Comparison of ENCODE assay signal across 28 mouse cellular contexts in genomic region chr6:31293008-31293407, GRCm38 (mm10).
DNase-seq lines count a peak whose midpoint lies in the region; ATAC-seq and TF ChIP-seq lines count a peak whose summit lies in the region.
"Had no signal": no experiment of that assay in that cellular context is flagged by ENCODE, and none has a peak within 500 bp of the region (broad histone marks: within the 10 kb centered on the region; RNA-seq: fewer than 3 reads in every experiment).

No protein-coding gene starts in this region.

- DNase-seq in embryonic facial prominence, embryonic 11.5 days (ENCODE audit: low spot score) = peak; percentile 58
- no peak for DNase-seq in embryonic facial prominence, embryonic 10.5 days (ENCODE audit: low spot score)
- DNase-seq in left cerebral cortex, adult 2 months (ENCODE audit: extremely low spot score in 1 of 2, low spot score in 2 of 2) = peak in 1 of 2 experiments; percentile 38
- DNase-seq in left cerebral cortex, postnatal 36 days (ENCODE audit: low spot score in 2 of 2) = no peak
- DNase-seq in ES-CJ7 (ENCODE audit: low read depth, low spot score) = peak; percentile 35
- peak; percentile 21 for DNase-seq in embryo, embryonic 10.5 days (ENCODE audit: low spot score)
- DNase-seq in gastrocnemius, postnatal 14 days = no peak
- DNase-seq in neural tube, embryonic 10.5 days (ENCODE audit: extremely low spot score, low spot score) = no peak
- DNase-seq: adrenal gland, postnatal 36 days; cerebellum, adult 2 months; cerebellum, postnatal 25 days; heart, adult 18-20 months; heart, postnatal 4 days; kidney, postnatal 25 days; left cerebral cortex, postnatal 4 days; liver, embryonic 13.5 days; lung, adult 18-20 months; lung, postnatal 10 days; spleen, adult 18-20 months; thymus, postnatal 25 days had no signal

- no peak overlapping the region for H3K4me2 ChIP-seq in embryonic facial prominence, embryonic 11.5 days (ENCODE audit: low read depth, low read length)
- H3K4me2 ChIP-seq: heart, embryonic 11.5 days; hindbrain, embryonic 13.5 days; liver, embryonic 13.5 days; neural tube, embryonic 13.5 days had no signal

- no peak overlapping the region for H3K9ac ChIP-seq in embryonic facial prominence, embryonic 11.5 days (replicated peaks; ENCODE audit: low read length)
- H3K9ac ChIP-seq: hindbrain, embryonic 13.5 days; liver, embryonic 13.5 days; neural tube, embryonic 13.5 days had no signal

- H3K4me1 ChIP-seq in embryonic facial prominence, embryonic 11.5 days (ENCODE audit: control insufficient read depth, insufficient read depth, low read length) = peaks cover 3% of the 10 kb centered on the region; the same call in 1 of the 2 replicates
- peaks cover 12% of the 10 kb centered on the region for H3K4me1 ChIP-seq in embryonic facial prominence, embryonic 10.5 days
- H3K4me1 ChIP-seq: liver, embryonic 13.5 days had no signal

- no peaks in the 10 kb centered on the region for H3K36me3 ChIP-seq in embryonic facial prominence, embryonic 11.5 days (replicated peaks; ENCODE audit: control insufficient read depth, insufficient read depth, low read depth, low read length)
- H3K36me3 ChIP-seq in embryonic facial prominence, embryonic 10.5 days (replicated peaks) = no peaks in the 10 kb centered on the region
- H3K36me3 ChIP-seq: hindbrain, embryonic 13.5 days; liver, embryonic 13.5 days; neural tube, embryonic 13.5 days had no signal

- intact Hi-C loops in left cerebral cortex, adult 2 months (cut with DNase I) = no loop called here
- intact Hi-C loops in left cerebral cortex, postnatal 36 days (cut with DNase I) = no loop called here
- intact Hi-C loops in gastrocnemius, postnatal 14 days (cut with DNase I; ENCODE audit: low total_unique reads) = no loop called here

- H3K4me3 ChIP-seq in embryonic facial prominence, embryonic 11.5 days (ENCODE audit: low read depth, low read length) = no peak overlapping the region
- no peak overlapping the region for H3K4me3 ChIP-seq in embryonic facial prominence, embryonic 10.5 days
- H3K4me3 ChIP-seq in left cerebral cortex, adult 2 months = no peak overlapping the region
- H3K4me3 ChIP-seq: hindbrain, embryonic 13.5 days; layer of hippocampus, adult 2 months; liver, embryonic 13.5 days; neural tube, embryonic 13.5 days had no signal

- ATAC-seq in embryonic facial prominence, embryonic 11.5 days (replicated peaks; ENCODE audit: insufficient number of reproducible peaks, low FRiP score, low TSS enrichment, low read depth) = no peak
- ATAC-seq: forebrain, embryonic 14.5 days; intestine, embryonic 16.5 days; midbrain, embryonic 16.5 days; Patski had no signal

- no peaks in the 10 kb centered on the region for H3K9me3 ChIP-seq in embryonic facial prominence, embryonic 11.5 days (replicated peaks; ENCODE audit: control insufficient read depth, low read length)
- H3K9me3 ChIP-seq in embryonic facial prominence, embryonic 10.5 days = no peaks in the 10 kb centered on the region
- H3K9me3 ChIP-seq: hindbrain, embryonic 13.5 days; liver, embryonic 13.5 days; neural tube, embryonic 13.5 days had no signal

- no peak overlapping the region for H3K27ac ChIP-seq in embryonic facial prominence, embryonic 11.5 days (replicated peaks; ENCODE audit: low read depth, low read length)
- no peak overlapping the region for H3K27ac ChIP-seq in embryonic facial prominence, embryonic 10.5 days (replicated peaks)
- H3K27ac ChIP-seq in left cerebral cortex, adult 2 months = 0 out of 2 replicates have a peak overlapping the region, but pooled peaks have one; percentile 40
- H3K27ac ChIP-seq: hindbrain, embryonic 13.5 days; layer of hippocampus, adult 2 months; liver, embryonic 13.5 days; neural tube, embryonic 13.5 days had no signal

- no peak for TF ChIP-seq CTCF in left cerebral cortex, adult 2 months (IDR thresholded peaks at IDR 0.05)

- WGBS in embryonic facial prominence, embryonic 11.5 days = 50% methylated on average over 7 of the region's 7 CpGs
- 50% methylated on average over 7 of the region's 7 CpGs for WGBS in embryonic facial prominence, embryonic 10.5 days

- no peaks in the 10 kb centered on the region for H3K27me3 ChIP-seq in embryonic facial prominence, embryonic 11.5 days (ENCODE audit: control insufficient read depth, insufficient read depth, low read length)
- H3K27me3 ChIP-seq in embryonic facial prominence, embryonic 10.5 days (replicated peaks; ENCODE audit: low read depth, poor library complexity, severe bottlenecking) = no peaks in the 10 kb centered on the region
- H3K27me3 ChIP-seq: hindbrain, embryonic 13.5 days; neural tube, embryonic 13.5 days; Patski had no signal

Comparison
In these comparisons a context has a peak if more than half of its experiments do, and no peak if none do; other contexts are left out.
1. DNase-seq: peak in embryonic facial prominence, embryonic 11.5 days (single experiment), ES-CJ7 (single experiment) and embryo, embryonic 10.5 days (single experiment); none in embryonic facial prominence, embryonic 10.5 days (single experiment), left cerebral cortex, postnatal 36 days (0 of 2), gastrocnemius, postnatal 14 days (single experiment) and neural tube, embryonic 10.5 days (single experiment).